Mouse (Mus musculus): Measurements from ENCODE around the gene Gm28374.

The Gm28374 gene

DNA sequence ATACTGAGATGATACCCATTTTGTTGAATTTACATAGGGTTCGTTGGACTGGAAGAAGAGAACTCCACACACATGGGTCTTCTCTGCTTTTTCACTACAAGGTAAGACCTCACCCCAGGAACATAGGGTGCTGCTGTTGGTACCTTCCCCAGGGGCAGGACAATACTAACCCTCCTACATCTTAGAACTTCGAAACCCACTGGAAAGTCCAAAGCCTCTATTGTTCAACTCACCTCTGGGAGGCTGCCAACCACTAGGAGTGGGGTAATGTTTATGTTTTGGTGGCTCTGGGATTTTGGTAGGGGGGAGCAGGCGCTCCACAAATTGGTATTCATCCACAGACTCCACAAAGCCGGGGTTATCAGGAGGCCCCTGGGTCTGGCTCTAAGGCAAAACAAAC lies 25.4 kb downstream of the Gm28374 start:
- no peak for DNase-seq (ENCODE audit: low spot score)

DNA sequence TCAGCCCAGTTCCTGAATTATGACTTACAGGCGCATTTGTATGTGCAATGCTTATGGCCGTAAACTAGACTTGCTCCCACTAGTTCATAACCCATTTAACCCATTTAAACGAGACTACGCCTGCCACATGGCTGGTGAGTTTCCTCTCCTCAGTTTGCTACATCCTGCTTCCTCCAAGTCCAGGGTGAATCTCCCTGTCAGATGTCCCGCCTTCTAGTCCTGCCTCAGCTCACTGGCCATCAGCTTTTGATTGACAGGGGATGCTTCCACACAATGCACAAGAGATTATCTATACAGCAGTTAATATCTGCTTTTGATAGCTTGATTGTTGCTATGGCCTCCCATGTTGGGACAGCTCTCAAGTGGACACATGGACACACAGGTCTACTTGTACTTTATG lies 27.8 kb downstream of the Gm28374 start:
- no peak for DNase-seq (ENCODE audit: low spot score)

GRCm38 (mm10) chr19:6052516-6052915 lies 29.5 kb downstream of the Gm28374 start:
- no peak for DNase-seq (ENCODE audit: low spot score)

GRCm38 (mm10) chr19:6048681-6049410 lies 33.2 kb downstream of the Gm28374 start:
- DNase-seq (ENCODE audit: low spot score): no peak

GRCm38 (mm10) chr19:6047899-6048166 lies 34.2 kb downstream of the Gm28374 start:
- DNase-seq (ENCODE audit: low spot score): no peak

- DNase-seq (ENCODE audit: low spot score): no peak
These were observed 34.7 kb downstream of the Gm28374 start for GRCm38 (mm10) chr19:6047154-6047898.

- peak; percentile 94 for DNase-seq (ENCODE audit: low spot score)
These were observed 35.5 kb downstream of the Gm28374 start, which contains the start of gene Syvn1 for GRCm38 (mm10) chr19:6046294-6047153. Gene Syvn1, plus strand, starts transcription at chr19:6046576.

- DNase-seq (ENCODE audit: low spot score): no peak
These were observed 36.4 kb downstream of the Gm28374 start for GRCm38 (mm10) chr19:6045366-6046293.

DNA sequence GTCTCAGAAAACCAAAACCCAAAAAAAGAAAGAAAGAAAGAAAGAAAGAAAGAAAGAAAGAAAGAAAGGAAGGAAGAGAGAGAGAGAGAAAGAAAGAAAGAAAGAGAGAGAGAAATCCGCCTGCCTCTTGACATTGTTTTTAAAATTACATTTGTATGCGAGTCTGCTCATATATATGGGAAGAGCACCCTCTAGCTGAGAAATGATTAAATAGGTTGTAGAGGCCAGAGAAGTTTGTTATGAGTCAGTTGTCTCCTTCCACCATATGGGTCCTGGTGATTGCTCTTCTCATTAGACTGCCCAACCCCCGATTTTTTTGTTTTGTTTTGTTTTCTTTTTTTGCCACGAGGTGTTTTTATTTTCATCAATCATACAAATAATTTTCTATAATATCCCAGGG lies 38.0 kb downstream of the Gm28374 start:
- DNase-seq (ENCODE audit: low spot score): peak; percentile 58

DNA sequence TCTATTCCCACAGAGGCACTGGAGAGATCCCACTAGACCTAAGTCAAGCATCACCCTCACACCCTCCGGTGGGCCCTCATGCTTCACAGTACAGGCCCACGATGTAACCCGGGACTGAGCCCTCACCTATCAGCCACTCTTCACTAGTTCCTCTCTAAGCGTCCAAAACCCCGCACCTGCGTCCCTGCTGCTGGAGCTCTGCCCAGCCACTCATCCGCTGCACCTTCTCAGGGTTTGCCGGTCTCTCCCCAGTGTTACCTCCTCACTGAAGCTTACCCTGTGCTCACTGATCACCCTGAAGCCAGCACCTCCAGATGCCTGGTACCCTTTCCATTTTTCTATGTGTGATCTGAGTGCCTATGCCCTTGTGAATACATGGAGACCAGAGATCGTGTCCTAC lies 39.8 kb downstream of the Gm28374 start:
- no peak for DNase-seq (ENCODE audit: low spot score)

DNA sequence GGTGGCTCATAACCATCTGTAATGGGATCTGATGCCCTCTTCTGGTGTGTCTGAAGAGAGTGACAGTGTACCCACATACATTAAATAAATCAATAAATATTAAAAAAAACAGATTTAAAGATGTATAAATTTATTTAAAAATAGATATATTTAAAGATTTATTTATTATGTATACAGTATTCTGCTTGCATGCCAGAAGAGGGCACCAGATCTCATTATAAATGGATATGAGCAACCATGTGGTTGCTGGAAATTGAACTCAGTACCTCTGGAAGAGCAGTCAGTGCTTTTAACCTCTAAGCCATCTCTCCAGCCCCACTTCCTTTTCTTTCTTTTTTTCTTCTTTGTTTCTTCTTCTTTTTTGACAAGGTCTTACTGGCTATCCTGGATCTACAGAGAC lies 42.1 kb downstream of the Gm28374 start:
- no peak for DNase-seq (ENCODE audit: low spot score)

DNA sequence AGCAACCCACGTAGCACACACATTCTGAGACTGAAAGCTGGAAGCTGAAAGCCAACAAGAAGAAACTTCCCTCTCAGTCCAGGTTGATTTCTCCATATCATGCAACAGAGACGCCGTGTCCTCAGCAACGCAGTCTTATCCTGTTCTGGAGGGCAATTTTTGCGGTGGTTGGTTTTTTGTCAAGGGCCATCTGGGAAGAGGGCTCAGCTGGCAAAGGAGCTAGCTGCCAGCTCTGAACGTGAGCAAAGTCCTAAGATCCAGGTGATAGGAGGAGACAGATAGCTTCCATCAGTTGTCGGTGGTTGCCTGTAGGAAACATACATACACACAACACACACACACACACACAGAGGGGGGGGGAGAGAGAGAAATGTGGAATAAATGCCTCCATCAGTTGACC lies 43.7 kb downstream of the Gm28374 start:
- DNase-seq (ENCODE audit: low spot score): no peak

GRCm38 (mm10) chr19:6037695-6038094 lies 44.4 kb downstream of the Gm28374 start:
- no peak for DNase-seq (ENCODE audit: low spot score)

DNA sequence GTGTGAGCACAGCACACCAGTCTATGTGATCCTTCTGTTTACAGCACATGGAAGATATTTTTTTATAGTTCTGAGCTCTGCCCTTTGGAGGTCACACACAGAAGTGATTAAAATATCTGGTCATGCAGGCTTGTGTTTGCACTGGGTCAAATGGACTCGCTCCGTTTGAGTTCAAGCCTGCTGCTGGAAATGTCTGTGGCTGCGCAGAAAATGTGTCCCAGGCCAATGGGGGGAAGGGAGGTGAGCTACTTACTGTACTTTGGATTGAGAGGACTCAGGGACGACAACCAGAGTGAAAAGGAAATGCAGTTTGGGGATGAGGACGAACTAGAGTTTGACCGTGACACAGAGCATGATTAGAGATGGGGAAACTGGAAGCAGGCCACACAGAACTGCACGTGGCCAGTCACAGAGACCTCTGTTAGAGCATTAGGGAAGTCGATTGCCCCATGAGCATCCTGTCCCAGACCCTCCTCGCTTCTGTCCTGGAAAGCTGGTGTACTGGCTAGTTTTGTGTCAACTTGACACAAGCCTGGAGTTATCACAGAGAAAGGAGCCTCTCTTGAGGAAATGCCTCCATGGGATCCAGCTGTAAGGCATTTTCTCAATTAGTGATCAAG lies 46.0 kb downstream of the Gm28374 start:
- DNase-seq (ENCODE audit: low spot score): no peak

GRCm38 (mm10) chr19:6030520-6031280 lies 51.4 kb downstream of the Gm28374 start:
- no peak for DNase-seq (ENCODE audit: low spot score)

GRCm38 (mm10) chr19:6029426-6029825 lies 52.6 kb downstream of the Gm28374 start:
- DNase-seq (ENCODE audit: low spot score): no peak

- no peak for DNase-seq (ENCODE audit: low spot score)
These were observed 53.1 kb downstream of the Gm28374 start for GRCm38 (mm10) chr19:6028991-6029390.
